In the genomic region with DNA sequence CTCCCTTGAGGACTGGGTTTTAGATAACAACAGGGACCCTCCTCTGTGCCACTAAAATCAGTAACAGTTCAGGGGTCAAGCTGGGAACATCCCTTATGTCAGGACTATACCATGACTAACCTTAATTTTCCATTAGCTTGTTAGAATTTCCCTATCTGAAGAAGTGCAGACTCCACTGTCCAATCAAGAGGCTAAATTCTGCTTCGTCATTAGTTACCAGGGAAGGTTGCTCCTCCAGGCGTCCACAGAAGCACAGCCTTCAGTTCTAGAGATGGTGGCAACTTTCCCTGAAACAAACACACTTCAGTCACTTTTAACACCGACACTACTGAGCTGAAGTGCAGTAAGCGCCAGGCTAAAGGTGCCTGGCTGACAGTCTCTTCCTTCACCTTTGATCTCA, we compare ENCODE assay signal across 9 mouse cellular contexts. TPM values are rescaled to one million over a fixed set of nuclear protein-coding genes. Genes with fewer than 3 reads are reported as not detected.
DNase-seq lines count a peak whose midpoint lies in the region; ATAC-seq and TF ChIP-seq lines count a peak whose summit lies in the region.
"Had no signal": no experiment of that assay in that cellular context is flagged by ENCODE, and none has a peak within 500 bp of the region (broad histone marks: within the 10 kb centered on the region; RNA-seq: fewer than 3 reads in every experiment).

No protein-coding gene starts in this region.

- H3K27me3 ChIP-seq in hindbrain, embryonic 14.5 days (ENCODE audit: control insufficient read depth, insufficient read depth, low read length), result no peaks in the 10 kb centered on the region
- H3K27me3 ChIP-seq in hindbrain, embryonic 13.5 days, result peaks cover 8% of the 10 kb centered on the region; the same call in 1 of the 2 replicates
- no peaks in the 10 kb centered on the region; a peak in 1 of 4 replicates for H3K27me3 ChIP-seq in MEL (ENCODE audit: control insufficient read depth in 1 of 2, insufficient read depth in 2 of 2, low read length in 2 of 2)

- H3K4me3 ChIP-seq in hindbrain, embryonic 14.5 days (replicated peaks; ENCODE audit: low read length), result no peak overlapping the region
- H3K4me3 ChIP-seq in hindbrain, embryonic 13.5 days, result no peak overlapping the region
- no peak overlapping the region for H3K4me3 ChIP-seq in MEL (ENCODE audit: control insufficient read depth in 1 of 2, insufficient read depth in 1 of 2, low read depth in 2 of 2, low read length in 2 of 2)

- peak; percentile 82 for DNase-seq in hindbrain, embryonic 14.5 days (ENCODE audit: low spot score)
- DNase-seq in MEL (ENCODE audit: low read depth, low spot score), result peak; percentile 72
- DNase-seq in cerebellum, postnatal 10 days, result peak; percentile 71 to 83
- peak; percentile 83 to 85 for DNase-seq in heart, postnatal 10 days
- DNase-seq in layer of hippocampus, adult 9-10 months (ENCODE audit: low spot score), result peak; percentile 85
- peak; percentile 79 for DNase-seq in mesoderm, embryonic 11.5 days (ENCODE audit: low read depth, low spot score)
- DNase-seq in thymus, postnatal 14 days, result peak; percentile 75

- TF ChIP-seq POLR2A in MEL (IDR thresholded peaks at IDR 0.05; ENCODE audit: control insufficient read depth in 1 of 2, insufficient read depth in 1 of 2, low read depth in 1 of 2, low read length in 2 of 2, poor library complexity in 1 of 2), result no peak

- H3K9me3 ChIP-seq in hindbrain, embryonic 14.5 days (ENCODE audit: control insufficient read depth, low read length), result no peaks in the 10 kb centered on the region
- H3K9me3 ChIP-seq in hindbrain, embryonic 13.5 days, result no peaks in the 10 kb centered on the region
- no peaks in the 10 kb centered on the region for H3K9me3 ChIP-seq in MEL (replicated peaks; ENCODE audit: insufficient read depth, low read length)

- H3K27ac ChIP-seq in hindbrain, embryonic 14.5 days, result no peak overlapping the region
- no peak overlapping the region for H3K27ac ChIP-seq in hindbrain, embryonic 13.5 days
- no peak overlapping the region for H3K27ac ChIP-seq in MEL (ENCODE audit: control insufficient read depth, low read depth, low read length)
- H3K27ac ChIP-seq: liver, embryonic 14.5 days had no signal

- no peaks in the 10 kb centered on the region for H3K4me1 ChIP-seq in hindbrain, embryonic 14.5 days (replicated peaks; ENCODE audit: control insufficient read depth, insufficient read depth, low read length)
- H3K4me1 ChIP-seq in hindbrain, embryonic 13.5 days (replicated peaks), result peaks cover 4% of the 10 kb centered on the region
- no peaks in the 10 kb centered on the region; a peak in 1 of 4 replicates for H3K4me1 ChIP-seq in MEL (ENCODE audit: control insufficient read depth in 1 of 2, insufficient read depth in 2 of 2, low read length in 2 of 2)

- H3K9ac ChIP-seq in hindbrain, embryonic 14.5 days, result no peak overlapping the region
- H3K9ac ChIP-seq in hindbrain, embryonic 13.5 days, result no peak overlapping the region
- no peak overlapping the region for H3K9ac ChIP-seq in MEL (ENCODE audit: control insufficient read depth, low read depth, low read length, poor library complexity, severe bottlenecking)
- H3K9ac ChIP-seq: liver, embryonic 14.5 days had no signal

- no peak for TF ChIP-seq RAD21 in MEL (IDR thresholded peaks at IDR 0.05; ENCODE audit: low read depth, low read length)

- WGBS in hindbrain, embryonic 14.5 days, result 25% methylated on average over 4 of the region's 4 CpGs
- WGBS in hindbrain, embryonic 13.5 days, result 29% methylated on average over 4 of the region's 4 CpGs

- no peak overlapping the region for H3K4me2 ChIP-seq in hindbrain, embryonic 14.5 days (replicated peaks)
- H3K4me2 ChIP-seq in hindbrain, embryonic 13.5 days, result no peak overlapping the region

- intact Hi-C loops in heart, postnatal 10 days (cut with DNase I), result no loop called here

- no peak for TF ChIP-seq EP300 in MEL (IDR thresholded peaks at IDR 0.05; ENCODE audit: low read depth in 1 of 2, low read length in 2 of 2)

- TF ChIP-seq CTCF in MEL (IDR thresholded peaks at IDR 0.05 in 2 of 3, conservative IDR thresholded peaks at IDR 0.05 in 1 of 3; ENCODE audit: control insufficient read depth in 1 of 3, insufficient read depth in 1 of 3, low read depth in 2 of 3, low read length in 3 of 3, poor library complexity in 1 of 3, severe bottlenecking in 1 of 3), result no peak

- H3K79me2 ChIP-seq in MEL (ENCODE audit: control insufficient read depth, insufficient read depth, low read length, poor library complexity), result no peaks in the 10 kb centered on the region

- ATAC-seq in hindbrain, embryonic 14.5 days (ENCODE audit: low FRiP score), result 0 out of 2 replicates have a peak, but pooled peaks have one; percentile 23
- no peak for ATAC-seq in hindbrain, embryonic 13.5 days (ENCODE audit: low FRiP score)

- no peaks in the 10 kb centered on the region for H3K36me3 ChIP-seq in hindbrain, embryonic 14.5 days (replicated peaks; ENCODE audit: control insufficient read depth, insufficient read depth)
- H3K36me3 ChIP-seq in hindbrain, embryonic 13.5 days, result no peaks in the 10 kb centered on the region
- no peaks in the 10 kb centered on the region for H3K36me3 ChIP-seq in MEL (ENCODE audit: control insufficient read depth in 1 of 2, insufficient read depth in 2 of 2, low read length in 2 of 2)

TF ChIP-seq in MEL, 35 proteins besides CTCF, POLR2A, EP300 and RAD21:
- TF ChIP-seq MAFK (IDR thresholded peaks at IDR 0.05; ENCODE audit: borderline replicate concordance, low read depth, low read length), result no peak
- peak; percentile 91 for TF ChIP-seq CHD2 (IDR thresholded peaks at IDR 0.05; ENCODE audit: low read length)

RNA-seq across cellular contexts. Expression of a gene that starts 0.9 kb away (rescaled TPM):
- polyA plus RNA-seq in hindbrain, embryonic 14.5 days (2014; fragmentation: Nextera tagmentation; extraction: Ambion mirVana), result 3.9 and 4.2 TPM in 2 replicates
- 1.5 and 3.4 TPM in 2 replicates for polyA plus RNA-seq in hindbrain, embryonic 13.5 days (2015; fragmentation: Nextera tagmentation; extraction: Ambion mirVana)
- total RNA-seq in MEL (2012; rRNA removed), result 0.15 TPM in 1 of 2 replicates, not detected in the other
- under 1 TPM in 1 of 2 experiments, not detected in 1; 0.07 TPM for polyA plus RNA-seq in MEL (2012; ENCODE audit: insufficient read depth in 1 of 2, insufficient read length in 2 of 2, low read depth in 1 of 2, low replicate concordance in 2 of 2, missing spikeins in 1 of 2)
- total RNA-seq in heart, postnatal 10 days (2021), result 1 to 10 TPM; 7.5 to 8.4 TPM

RNA-seq across cellular contexts. Expression of a gene that starts 17.1 kb away (rescaled TPM):
- polyA plus RNA-seq in hindbrain, embryonic 14.5 days (2014; fragmentation: Nextera tagmentation; extraction: Ambion mirVana), result 0.31 and 0.58 TPM in 2 replicates
- polyA plus RNA-seq in hindbrain, embryonic 13.5 days (2015; fragmentation: Nextera tagmentation; extraction: Ambion mirVana), result 0.30 and 0.35 TPM in 2 replicates
- total RNA-seq in MEL (2012; rRNA removed), result not detected in 2 replicates
- polyA plus RNA-seq in MEL (2012; ENCODE audit: insufficient read depth in 1 of 2, insufficient read length in 2 of 2, low read depth in 1 of 2, low replicate concordance in 2 of 2, missing spikeins in 1 of 2), result not detected
- total RNA-seq in heart, postnatal 10 days (2021), result 1 to 10 TPM; 4.9 to 5.4 TPM

RNA-seq across cellular contexts. Expression of a gene that starts 20.7 kb away (rescaled TPM):
- 0.12 and 0.35 TPM in 2 replicates for polyA plus RNA-seq in hindbrain, embryonic 14.5 days (2014; fragmentation: Nextera tagmentation; extraction: Ambion mirVana)
- polyA plus RNA-seq in hindbrain, embryonic 13.5 days (2015; fragmentation: Nextera tagmentation; extraction: Ambion mirVana), result 0.08 and 0.13 TPM in 2 replicates
- total RNA-seq in MEL (2012; rRNA removed), result not detected in 2 replicates
- not detected for polyA plus RNA-seq in MEL (2012; ENCODE audit: insufficient read depth in 1 of 2, insufficient read length in 2 of 2, low read depth in 1 of 2, low replicate concordance in 2 of 2, missing spikeins in 1 of 2)
- total RNA-seq in heart, postnatal 10 days (2021), result not detected
- polyA plus RNA-seq: liver, embryonic 14.5 days had no signal

RNA-seq across cellular contexts. Expression of a gene that starts 47.3 kb away (rescaled TPM):
- 0.80 and 1.8 TPM in 2 replicates for polyA plus RNA-seq in hindbrain, embryonic 14.5 days (2014; fragmentation: Nextera tagmentation; extraction: Ambion mirVana)
- polyA plus RNA-seq in hindbrain, embryonic 13.5 days (2015; fragmentation: Nextera tagmentation; extraction: Ambion mirVana), result 1.2 and 1.9 TPM in 2 replicates
- not detected in 2 replicates for total RNA-seq in MEL (2012; rRNA removed)
- not detected for polyA plus RNA-seq in MEL (2012; ENCODE audit: insufficient read depth in 1 of 2, insufficient read length in 2 of 2, low read depth in 1 of 2, low replicate concordance in 2 of 2, missing spikeins in 1 of 2)
- 1 to 10 TPM; 4.4 to 4.7 TPM for total RNA-seq in heart, postnatal 10 days (2021)

RNA-seq across cellular contexts. Expression of a gene that starts 49.9 kb away (rescaled TPM):
- polyA plus RNA-seq in hindbrain, embryonic 14.5 days (2014; fragmentation: Nextera tagmentation; extraction: Ambion mirVana), result 0.10 TPM in 1 of 2 replicates, not detected in the other
- not detected in 2 replicates for polyA plus RNA-seq in hindbrain, embryonic 13.5 days (2015; fragmentation: Nextera tagmentation; extraction: Ambion mirVana)
- not detected in 2 replicates for total RNA-seq in MEL (2012; rRNA removed)
- polyA plus RNA-seq in MEL (2012; ENCODE audit: insufficient read depth in 1 of 2, insufficient read length in 2 of 2, low read depth in 1 of 2, low replicate concordance in 2 of 2, missing spikeins in 1 of 2), result not detected
- under 1 TPM; 0.22 to 0.30 TPM for total RNA-seq in heart, postnatal 10 days (2021)
